Mouse (Mus musculus) hindbrain, embryonic 12.5 days (tissue): ENCODE measurements around the gene Rps16. TPM values are rescaled to one million over a fixed set of nuclear protein-coding genes. Genes with fewer than 3 reads are reported as not detected.

Experiments used
- ATAC-seq: fragments of 200-750 bp; cut with Nextera tagmentation; 2 replicates; pipeline ENCODE4 v1.8.0; 2017; ENCODE audit warnings: moderate TSS enrichment; ENCODE audit not compliant: low FRiP score
- H3K27ac ChIP-seq: fragments of 300-500 bp; sonication (generic); 2 replicates; pipeline ENCODE4 v1.5.1; 2016; ENCODE audit warnings: mild to moderate bottlenecking
- H3K27me3 ChIP-seq: fragments of 300-500 bp; sonication (generic); 2 replicates; pipeline ENCODE4 v1.6.1; 2016; ENCODE audit warnings: mild to moderate bottlenecking
- H3K36me3 ChIP-seq: fragments of 300-500 bp; sonication (generic); 2 replicates; pipeline ENCODE4 v1.6.1; 2016; ENCODE audit warnings: mild to moderate bottlenecking
- H3K4me1 ChIP-seq: fragments of 300-500 bp; sonication (generic); 2 replicates; pipeline ENCODE4 v1.6.1; 2016
- H3K4me2 ChIP-seq: fragments of 300-500 bp; sonication (generic); replicated peaks from 2 replicates; pipeline ENCODE4 v1.6.1; 2016; ENCODE audit warnings: mild to moderate bottlenecking
- H3K4me3 ChIP-seq: fragments of 300-500 bp; sonication (generic); 2 replicates; pipeline ENCODE4 v1.5.1; 2016; ENCODE audit warnings: mild to moderate bottlenecking
- H3K9ac ChIP-seq: fragments of 300-500 bp; sonication (generic); 2 replicates; pipeline ENCODE4 v1.6.1; 2016; ENCODE audit warnings: mild to moderate bottlenecking, moderate library complexity
- H3K9me3 ChIP-seq: fragments of 300-500 bp; sonication (generic); replicated peaks from 2 replicates; pipeline ENCODE4 v1.6.1; 2016; ENCODE audit warnings: mild to moderate bottlenecking
- WGBS: fragments of 180-500 bp; shearing (Covaris S2); methylation state at CpG from one replicate; pipeline ENCODE4 v1.1.7; 2016; 5-methylcytosine and 5-hydroxymethylcytosine counted together
- polyA plus RNA-seq: library from polyadenylated mRNA; unstranded; fragments of >200 nt; fragmentation: Nextera tagmentation; extraction: Ambion mirVana; gene quantifications from 2 replicates; pipeline ENCODE4 v1.2.1, GENCODE M21; 2016

Gene Rps16
- polyA plus RNA-seq, 1 experiment from 2014 or later, result 573 TPM

- peaks cover 37% of the 10 kb centered on the region for H3K4me1 ChIP-seq
- no peak overlapping the region for H3K4me2 ChIP-seq
- ATAC-seq, result no peak
- H3K27me3 ChIP-seq, result no peaks in the 10 kb centered on the region
- H3K9me3 ChIP-seq, result no peaks in the 10 kb centered on the region
- WGBS, result 85% methylated on average over 3 of the region's 3 CpGs
- H3K36me3 ChIP-seq, result peaks cover 33% of the 10 kb centered on the region
- no peak overlapping the region for H3K4me3 ChIP-seq
- H3K27ac ChIP-seq, result no peak overlapping the region
- H3K9ac ChIP-seq, result no peak overlapping the region
Observed at GRCm38 (mm10) chr7:28354113-28354581, 3.7 kb downstream of the Rps16 start.

GRCm38 (mm10) chr7:28354596-28354995 is 4.1 kb downstream of the Rps16 start:
- Histone ChIP-seq H3K4me3 (no peak overlapping the region), H3K9me3 (no peaks in the 10 kb centered on the region), H3K27me3 (no peaks in the 10 kb centered on the region), H3K27ac (no peak overlapping the region), H3K4me1 (peaks cover 35% of the 10 kb centered on the region), H3K36me3 (peaks cover 37% of the 10 kb centered on the region), H3K4me2 (no peak overlapping the region), H3K9ac (no peak overlapping the region)
- 84% methylated on average over 3 of the region's 3 CpGs for WGBS
- ATAC-seq, result no peak

GRCm38 (mm10) chr7:28355221-28355620 is 4.8 kb downstream of the Rps16 start:
- H3K36me3 ChIP-seq, result peaks cover 43% of the 10 kb centered on the region
- 95% methylated on average over 3 of the region's 3 CpGs for whole genome bisulfite sequencing
- no peak overlapping the region for H3K4me2 ChIP-seq
- no peaks in the 10 kb centered on the region for H3K9me3 ChIP-seq
- no peak overlapping the region for H3K27ac ChIP-seq
- H3K27me3 ChIP-seq, result no peaks in the 10 kb centered on the region
- no peak overlapping the region for H3K9ac ChIP-seq
- ATAC-seq, result no peak
- peaks cover 30% of the 10 kb centered on the region for H3K4me1 ChIP-seq
- H3K4me3 ChIP-seq, result no peak overlapping the region

DNA sequence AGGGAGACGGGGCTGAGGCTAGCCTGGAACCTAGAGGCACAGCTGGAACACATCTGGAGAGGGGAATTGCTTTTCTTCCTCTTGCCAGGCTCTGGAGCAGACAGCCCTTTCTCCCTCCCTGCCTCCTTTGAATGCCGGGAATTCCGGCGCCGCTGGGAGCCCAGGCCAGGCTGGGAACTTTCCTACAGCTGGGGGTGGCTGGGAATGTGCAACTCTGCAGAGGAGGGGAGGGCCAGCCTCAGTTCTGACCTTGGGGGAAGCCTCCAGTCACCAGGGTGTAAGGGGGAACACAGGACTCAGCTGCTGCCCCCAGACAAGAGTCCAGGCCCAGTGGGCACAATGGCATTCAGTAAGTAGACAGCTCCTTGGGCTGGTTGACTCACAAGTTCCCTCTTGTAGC is 6.5 kb downstream of the Rps16 start:
- H3K4me3 ChIP-seq, result no peak overlapping the region
- peaks cover 60% of the 10 kb centered on the region for H3K36me3 ChIP-seq
- H3K27ac ChIP-seq, result peak overlapping the region; percentile 60
- H3K9me3 ChIP-seq, result no peaks in the 10 kb centered on the region
- no peak for ATAC-seq
- H3K9ac ChIP-seq, result no peak overlapping the region
- H3K4me2 ChIP-seq, result no peak overlapping the region
- no peaks in the 10 kb centered on the region for H3K27me3 ChIP-seq
- 0% methylated on average over 5 of the region's 5 CpGs for WGBS
- H3K4me1 ChIP-seq, result peaks cover 22% of the 10 kb centered on the region

- Histone ChIP-seq H3K9me3 (no peaks in the 10 kb centered on the region), H3K9ac (no peak overlapping the region), H3K4me3 (no peak overlapping the region), H3K27ac (peak overlapping the region; percentile 60; the same call in 1 of the 2 replicates), H3K27me3 (no peaks in the 10 kb centered on the region), H3K4me2 (no peak overlapping the region), H3K36me3 (peaks cover 65% of the 10 kb centered on the region), H3K4me1 (peaks cover 22% of the 10 kb centered on the region)
- ATAC-seq, result no peak
- 20% methylated on average over 5 of the region's 5 CpGs for WGBS
Observed at GRCm38 (mm10) chr7:28357984-28358383, 7.5 kb downstream of the Rps16 start.

DNA sequence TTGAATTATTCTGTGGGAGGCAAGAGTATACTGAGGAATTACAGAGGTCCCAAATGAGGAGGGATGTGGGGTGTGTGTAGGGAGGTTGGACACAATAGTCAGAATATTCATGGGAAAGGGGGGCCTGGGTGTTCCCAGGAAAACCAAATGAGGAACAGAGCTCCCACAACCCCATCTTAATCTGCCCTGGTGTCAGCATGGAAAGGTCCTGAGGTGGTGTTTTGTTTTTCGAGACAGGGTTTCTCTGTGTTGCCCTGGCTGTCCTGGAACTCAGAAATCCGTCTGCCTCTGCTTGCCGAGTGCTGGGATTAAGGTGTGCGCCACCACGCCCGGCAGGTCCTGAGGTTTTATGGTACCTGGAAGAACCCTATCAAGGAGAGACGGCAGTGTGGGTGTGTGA is 8.0 kb downstream of the Rps16 start:
- Histone ChIP-seq H3K9ac (no peak overlapping the region), H3K27ac (0 out of 2 replicates have a peak overlapping the region, but pooled peaks have one; percentile 60), H3K27me3 (no peaks in the 10 kb centered on the region), H3K36me3 (peaks cover 64% of the 10 kb centered on the region), H3K4me2 (no peak overlapping the region), H3K4me3 (no peak overlapping the region), H3K4me1 (peaks cover 22% of the 10 kb centered on the region), H3K9me3 (no peaks in the 10 kb centered on the region)
- ATAC-seq, result no peak
- WGBS, result 71% methylated on average over 7 of the region's 7 CpGs

- Histone ChIP-seq H3K4me1 (peaks cover 22% of the 10 kb centered on the region), H3K9me3 (no peaks in the 10 kb centered on the region), H3K4me3 (no peak overlapping the region), H3K27me3 (no peaks in the 10 kb centered on the region), H3K9ac (no peak overlapping the region), H3K36me3 (peaks cover 64% of the 10 kb centered on the region), H3K27ac (no peak overlapping the region), H3K4me2 (no peak overlapping the region)
- no peak for ATAC-seq
- WGBS, result 89% methylated on average over 10 of the region's 10 CpGs
Observed at GRCm38 (mm10) chr7:28359854-28360253, 9.4 kb downstream of the Rps16 start.

GRCm38 (mm10) chr7:28360291-28360690 is 9.8 kb downstream of the Rps16 start:
- no peaks in the 10 kb centered on the region for H3K27me3 ChIP-seq
- H3K9me3 ChIP-seq, result no peaks in the 10 kb centered on the region
- peaks cover 22% of the 10 kb centered on the region for H3K4me1 ChIP-seq
- H3K4me3 ChIP-seq, result no peak overlapping the region
- no peak for ATAC-seq
- WGBS, result 94% methylated on average over 6 of the region's 6 CpGs
- no peak overlapping the region for H3K27ac ChIP-seq
- H3K9ac ChIP-seq, result no peak overlapping the region
- no peak overlapping the region for H3K4me2 ChIP-seq
- H3K36me3 ChIP-seq, result peaks cover 64% of the 10 kb centered on the region

- H3K27me3 ChIP-seq, result no peaks in the 10 kb centered on the region
- H3K36me3 ChIP-seq, result peaks cover 77% of the 10 kb centered on the region
- ATAC-seq, result no peak
- H3K4me2 ChIP-seq, result no peak overlapping the region
- 95% methylated on average over 20 of the region's 20 CpGs for WGBS
- no peak overlapping the region for H3K4me3 ChIP-seq
- H3K9me3 ChIP-seq, result no peaks in the 10 kb centered on the region
- peaks cover 20% of the 10 kb centered on the region for H3K4me1 ChIP-seq
- H3K9ac ChIP-seq, result no peak overlapping the region
- H3K27ac ChIP-seq, result no peak overlapping the region
Observed at GRCm38 (mm10) chr7:28361647-28362341, 11.3 kb downstream of the Rps16 start.

DNA sequence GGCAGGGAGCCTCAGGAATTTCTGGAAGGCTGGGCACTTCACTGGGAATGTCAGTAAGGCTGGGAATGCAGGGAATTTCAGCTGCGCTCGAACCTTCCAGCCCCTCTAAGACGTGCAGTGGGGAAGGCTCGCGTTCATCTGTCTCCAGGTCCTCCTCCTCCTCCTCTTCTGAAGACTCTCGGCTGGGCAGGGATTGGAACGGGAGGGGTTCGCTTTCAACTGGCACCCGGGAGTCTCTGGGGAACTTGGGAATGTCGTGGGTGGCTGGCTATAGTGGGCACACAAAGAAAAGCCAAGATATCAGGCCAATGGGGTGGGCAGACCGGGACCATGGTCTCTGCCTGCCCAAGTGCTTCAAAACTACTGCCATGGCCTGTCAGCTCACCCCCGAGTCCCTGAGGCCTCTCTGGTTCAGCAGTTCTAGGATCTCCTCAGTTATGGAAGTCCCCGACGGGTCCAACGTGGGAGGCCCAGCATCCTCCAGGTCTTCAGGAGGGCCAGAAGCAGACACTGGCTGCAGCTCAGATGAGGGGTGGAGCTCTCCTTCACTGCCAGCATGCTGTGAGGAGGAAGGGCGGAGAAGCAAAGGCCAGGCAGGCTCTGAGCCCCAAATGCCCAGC is 12.1 kb downstream of the Rps16 start:
- no peak for ATAC-seq
- WGBS, result 85% methylated on average over 16 of the region's 16 CpGs
- Histone ChIP-seq H3K9ac (no peak overlapping the region), H3K9me3 (no peaks in the 10 kb centered on the region), H3K27ac (no peak overlapping the region), H3K4me2 (no peak overlapping the region), H3K27me3 (no peaks in the 10 kb centered on the region), H3K36me3 (peaks cover 84% of the 10 kb centered on the region), H3K4me1 (peaks cover 12% of the 10 kb centered on the region), H3K4me3 (no peak overlapping the region)

DNA sequence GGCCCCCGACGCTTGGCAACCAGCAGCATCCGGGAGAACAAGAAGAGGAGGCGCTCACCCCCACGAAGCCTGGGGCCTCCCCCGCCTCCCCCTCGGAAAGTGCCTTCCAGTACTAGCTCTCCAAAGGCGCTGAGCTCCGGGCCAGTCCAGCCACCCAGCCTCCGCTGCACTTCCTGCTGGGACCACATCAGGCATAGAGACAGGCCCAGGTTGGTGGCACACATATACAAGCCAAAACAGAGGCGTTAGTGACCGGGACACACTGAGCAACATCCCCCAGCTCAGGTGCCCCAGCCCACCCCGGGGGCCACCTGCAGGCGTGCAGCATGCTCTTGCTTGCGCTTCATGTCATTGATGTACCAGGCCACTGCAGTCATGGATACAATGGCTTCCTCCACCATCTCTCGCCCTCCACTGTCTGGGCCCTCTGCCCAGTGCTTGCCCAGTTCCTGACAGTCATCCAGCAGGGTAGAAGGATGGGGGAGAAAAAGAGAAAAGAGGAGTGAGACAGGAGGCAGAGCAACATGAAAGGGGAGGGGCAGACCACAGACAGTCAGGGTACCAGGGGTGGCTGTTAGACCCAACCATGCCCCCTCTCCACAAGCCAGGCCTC is 17.3 kb downstream of the Rps16 start:
- Histone ChIP-seq H3K9me3 (no peaks in the 10 kb centered on the region), H3K27me3 (no peaks in the 10 kb centered on the region), H3K4me3 (no peak overlapping the region), H3K36me3 (peaks cover 57% of the 10 kb centered on the region), H3K4me1 (peaks cover 18% of the 10 kb centered on the region), H3K9ac (no peak overlapping the region), H3K4me2 (no peak overlapping the region), H3K27ac (no peak overlapping the region)
- WGBS, result 90% methylated on average over 16 of the region's 16 CpGs
- ATAC-seq, result no peak

DNA sequence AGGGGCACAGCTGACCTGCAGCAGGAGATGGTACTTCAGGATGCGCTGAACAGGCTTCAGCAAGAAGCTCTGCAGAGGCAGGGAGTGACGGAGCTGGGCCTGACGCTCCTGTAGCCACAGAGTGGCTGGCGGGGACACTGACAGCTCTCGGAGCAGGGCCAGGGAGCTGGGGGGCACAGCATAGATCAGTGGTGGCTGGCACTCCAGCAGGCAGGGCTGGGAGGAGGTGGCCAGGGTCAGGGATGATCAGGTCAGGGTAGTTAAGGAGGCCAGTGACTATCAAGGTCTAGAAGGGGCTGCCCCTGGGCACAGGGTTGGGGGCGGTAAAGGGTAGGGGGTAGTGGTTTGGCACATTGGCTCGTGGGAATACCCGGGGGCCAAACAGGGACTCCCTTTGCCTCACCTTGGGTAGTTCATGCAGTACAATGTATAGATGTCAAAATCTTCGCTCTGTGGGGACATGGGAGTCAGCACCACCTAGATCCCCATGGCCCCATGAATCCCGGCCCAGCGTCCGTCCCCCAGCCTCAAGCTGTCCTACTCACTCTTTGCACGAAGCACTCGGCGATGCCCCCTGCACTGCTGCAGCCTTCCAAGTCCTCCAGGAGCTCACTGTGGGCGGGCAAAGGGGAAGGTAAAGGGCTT is 17.9 kb downstream of the Rps16 start:
- Histone ChIP-seq H3K27ac (no peak overlapping the region), H3K4me3 (no peak overlapping the region), H3K9me3 (no peaks in the 10 kb centered on the region), H3K4me1 (peaks cover 18% of the 10 kb centered on the region), H3K36me3 (peaks cover 52% of the 10 kb centered on the region), H3K4me2 (no peak overlapping the region), H3K27me3 (no peaks in the 10 kb centered on the region), H3K9ac (no peak overlapping the region)
- no peak for ATAC-seq
- 91% methylated on average over 16 of the region's 16 CpGs for WGBS
